ENCODE assay signal across 10 mouse cellular contexts in the genomic region with DNA sequence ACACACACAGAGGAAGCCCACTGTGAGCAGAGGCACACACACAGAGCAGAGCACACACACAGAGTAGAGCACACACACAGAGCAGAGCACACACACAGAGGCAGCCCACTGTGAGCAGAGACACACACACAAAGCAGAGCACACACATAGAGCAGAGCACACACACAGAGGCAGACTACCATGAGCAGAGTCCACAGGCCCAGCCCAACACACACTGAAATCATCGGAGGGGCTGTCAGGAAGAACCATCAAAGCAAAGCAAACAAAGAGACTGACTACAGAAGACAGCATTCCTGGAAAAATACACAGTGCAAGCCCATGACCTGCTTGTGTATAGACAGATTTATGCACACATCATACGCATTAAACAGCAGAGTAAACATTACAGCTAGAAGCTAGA. TPM values are rescaled to one million over a fixed set of nuclear protein-coding genes. Genes with fewer than 3 reads are reported as not detected.
A peak's percentile ranks its signal among the peaks of the same experiment; 100 is the strongest.
DNase-seq lines count a peak whose midpoint lies in the region; ATAC-seq and TF ChIP-seq lines count a peak whose summit lies in the region.
"Had no signal": no experiment of that assay in that cellular context is flagged by ENCODE, and none has a peak within 500 bp of the region (broad histone marks: within the 10 kb centered on the region; RNA-seq: fewer than 3 reads in every experiment).

No protein-coding gene starts in this region.

- intact Hi-C loops in heart, adult 2 months (cut with DNase I), result no loop called here

- H3K36me3 ChIP-seq in heart, embryonic 10.5 days, result peaks cover 16% of the 10 kb centered on the region
- no peaks in the 10 kb centered on the region for H3K36me3 ChIP-seq in heart, adult 2 months (ENCODE audit: control insufficient read depth, insufficient read depth, low read length)
- peaks cover 6% of the 10 kb centered on the region for H3K36me3 ChIP-seq in midbrain, embryonic 10.5 days
- H3K36me3 ChIP-seq in midbrain, postnatal 0 days (ENCODE audit: insufficient read depth, low read length), result no peaks in the 10 kb centered on the region
- no peaks in the 10 kb centered on the region for H3K36me3 ChIP-seq in liver, embryonic 14.5 days (replicated peaks; ENCODE audit: control insufficient read depth, insufficient read depth, low read depth)

- H3K4me1 ChIP-seq in heart, embryonic 10.5 days, result peaks cover 39% of the 10 kb centered on the region
- H3K4me1 ChIP-seq in heart, adult 2 months (ENCODE audit: control insufficient read depth, insufficient read depth, low read length), result peaks cover 7% of the 10 kb centered on the region
- peaks cover 12% of the 10 kb centered on the region; the same call in 1 of the 2 replicates for H3K4me1 ChIP-seq in midbrain, embryonic 10.5 days
- H3K4me1 ChIP-seq in midbrain, postnatal 0 days (ENCODE audit: insufficient read depth, low read length), result no peaks in the 10 kb centered on the region
- peaks cover 0 to 10% of the 10 kb centered on the region in 2 experiments; a peak in 2 of 4 replicates for H3K4me1 ChIP-seq in liver, embryonic 14.5 days (replicated peaks; ENCODE audit: control insufficient read depth in 2 of 2, insufficient read depth in 2 of 2, low read length in 1 of 2)

- no peak overlapping the region for H3K9ac ChIP-seq in heart, adult 2 months (ENCODE audit: low read depth, low read length)
- H3K9ac ChIP-seq in midbrain, postnatal 0 days (replicated peaks; ENCODE audit: low read length, poor library complexity, severe bottlenecking), result no peak overlapping the region
- H3K9ac ChIP-seq in liver, embryonic 14.5 days (replicated peaks), result no peak overlapping the region

- TF ChIP-seq CTCF in heart, adult 2 months (IDR thresholded peaks at IDR 0.05), result no peak
- TF ChIP-seq CTCF in midbrain, postnatal 0 days (IDR thresholded peaks at IDR 0.05), result no peak
- no peak for TF ChIP-seq CTCF in liver, embryonic 14.5 days (IDR thresholded peaks at IDR 0.05; ENCODE audit: low read depth)

- no peaks in the 10 kb centered on the region for H3K9me3 ChIP-seq in heart, embryonic 10.5 days
- H3K9me3 ChIP-seq in midbrain, embryonic 10.5 days (replicated peaks), result no peaks in the 10 kb centered on the region
- no peaks in the 10 kb centered on the region for H3K9me3 ChIP-seq in midbrain, postnatal 0 days (ENCODE audit: low read length)
- no peaks in the 10 kb centered on the region for H3K9me3 ChIP-seq in liver, embryonic 14.5 days (ENCODE audit: control insufficient read depth, low read length)

- no peak overlapping the region for H3K4me3 ChIP-seq in heart, embryonic 10.5 days
- H3K4me3 ChIP-seq in heart, adult 2 months, result no peak overlapping the region
- no peak overlapping the region for H3K4me3 ChIP-seq in midbrain, embryonic 10.5 days
- no peak overlapping the region for H3K4me3 ChIP-seq in midbrain, postnatal 0 days (ENCODE audit: low read depth, low read length)
- no peak overlapping the region for H3K4me3 ChIP-seq in liver, embryonic 14.5 days (ENCODE audit: insufficient read depth in 1 of 2, low read depth in 2 of 2, low read length in 2 of 2)
- H3K4me3 ChIP-seq: left cerebral cortex, adult 2 months had no signal

- WGBS in heart, embryonic 10.5 days, result 64% methylated on average over 2 of the region's 2 CpGs
- WGBS in heart, adult 2 months, result 51% methylated on average over 2 of the region's 2 CpGs
- 71% methylated on average over 2 of the region's 2 CpGs for WGBS in midbrain, embryonic 10.5 days
- 58% methylated on average over 2 of the region's 2 CpGs for WGBS in midbrain, postnatal 0 days
- 49% methylated on average over 2 of the region's 2 CpGs for WGBS in liver, embryonic 14.5 days (ENCODE audit: insufficient replicate concordance)

- no peak for TF ChIP-seq EP300 in heart, adult 2 months (IDR thresholded peaks at IDR 0.05; ENCODE audit: insufficient read depth, low read depth, low read length)
- TF ChIP-seq EP300 in liver, embryonic 14.5 days (IDR thresholded peaks at IDR 0.05; ENCODE audit: low read depth), result no peak

- H3K4me2 ChIP-seq in midbrain, postnatal 0 days (ENCODE audit: low read depth, low read length, poor library complexity, severe bottlenecking), result no peak overlapping the region
- no peak overlapping the region for H3K4me2 ChIP-seq in liver, embryonic 14.5 days (ENCODE audit: low read depth)

- H3K27ac ChIP-seq in heart, embryonic 10.5 days, result peak overlapping the region; percentile 43
- no peak overlapping the region for H3K27ac ChIP-seq in heart, adult 2 months
- peak overlapping the region; percentile 46; the same call in 1 of the 2 replicates for H3K27ac ChIP-seq in midbrain, embryonic 10.5 days (replicated peaks)
- no peak overlapping the region for H3K27ac ChIP-seq in midbrain, postnatal 0 days (ENCODE audit: low read depth, low read length)
- peak overlapping the region; percentile 8 for H3K27ac ChIP-seq in liver, embryonic 14.5 days
- H3K27ac ChIP-seq: left cerebral cortex, adult 2 months had no signal

- TF ChIP-seq POLR2A in heart, adult 2 months (IDR thresholded peaks at IDR 0.05; ENCODE audit: insufficient read depth, low read depth, low read length), result no peak

- 0 out of 2 replicates have a peak, but pooled peaks cover 5% of the 10 kb centered on the region for H3K27me3 ChIP-seq in heart, embryonic 10.5 days (ENCODE audit: insufficient read depth, poor library complexity, severe bottlenecking)
- no peaks in the 10 kb centered on the region for H3K27me3 ChIP-seq in heart, adult 2 months (ENCODE audit: control insufficient read depth, insufficient read depth, low read length)
- peaks cover 16% of the 10 kb centered on the region for H3K27me3 ChIP-seq in midbrain, embryonic 10.5 days (ENCODE audit: low read depth, poor library complexity, severe bottlenecking)
- H3K27me3 ChIP-seq in midbrain, postnatal 0 days (ENCODE audit: insufficient read depth, low read length), result no peaks in the 10 kb centered on the region
- no peaks in the 10 kb centered on the region for H3K27me3 ChIP-seq in liver, embryonic 14.5 days (ENCODE audit: control insufficient read depth, insufficient read depth, low read length)

- DNase-seq in heart, embryonic 10.5 days (ENCODE audit: low spot score), result no peak
- no peak for DNase-seq in heart, adult 2 months
- no peak for DNase-seq in midbrain, embryonic 10.5 days (ENCODE audit: low spot score)
- DNase-seq in midbrain, postnatal 0 days (ENCODE audit: low spot score), result no peak
- no peak for DNase-seq in liver, embryonic 14.5 days (ENCODE audit: low read depth in 3 of 3, low spot score in 3 of 3)
- no peak for DNase-seq in layer of hippocampus, adult 9-11 months
- no peak for DNase-seq in B cell, adult 2 months
- no peak for DNase-seq in right cerebral cortex, postnatal 25 days
- DNase-seq: cerebellum, adult 11-12 months had no signal

- ATAC-seq in midbrain, postnatal 0 days (ENCODE audit: low FRiP score), result no peak
- peak; percentile 43; the same call in 1 of the 2 replicates for ATAC-seq in liver, embryonic 14.5 days (ENCODE audit: insufficient read depth)

- no peaks in the 10 kb centered on the region for H3K79me2 ChIP-seq in heart, adult 2 months (replicated peaks; ENCODE audit: control insufficient read depth, insufficient read depth, low read length)

RNA-seq across cellular contexts. Expression of a gene that starts 7.4 kb away (rescaled TPM):
- 2.0 and 3.1 TPM in 2 replicates for polyA plus RNA-seq in heart, embryonic 10.5 days (2016; fragmentation: Nextera tagmentation; extraction: Ambion mirVana)
- total RNA-seq in heart, adult 2 months (2021), result 1 to 10 TPM; 1.5 to 2.7 TPM
- polyA plus RNA-seq in heart, adult 2 months (2012; rRNA removed), result 1.9 and 2.0 TPM in 2 replicates
- 0.79 and 1.3 TPM in 2 replicates for polyA plus RNA-seq in midbrain, embryonic 10.5 days (2016; fragmentation: Nextera tagmentation; extraction: Ambion mirVana)
- 0.19 and 2.7 TPM in 2 replicates for total RNA-seq in midbrain, postnatal 0 days (2014; rRNA removed)
- 2.6 and 2.9 TPM in 2 replicates for polyA plus RNA-seq in midbrain, postnatal 0 days (2015; fragmentation: Nextera tagmentation; extraction: Ambion mirVana)
- polyA plus RNA-seq in liver, embryonic 14.5 days (2012; rRNA removed), result 0.46 and 0.53 TPM in 2 replicates
- polyA plus RNA-seq in liver, embryonic 14.5 days (2014; fragmentation: Nextera tagmentation; extraction: Ambion mirVana), result 0.77 and 0.93 TPM in 2 replicates

RNA-seq across cellular contexts. Expression of a gene that starts 8.3 kb away (rescaled TPM):
- 26.3 and 39.5 TPM in 2 replicates for polyA plus RNA-seq in heart, embryonic 10.5 days (2016; fragmentation: Nextera tagmentation; extraction: Ambion mirVana)
- 10 to 100 TPM in 1 of 2 experiments, 1 to 10 TPM in 1; 9.5 to 11.9 TPM for total RNA-seq in heart, adult 2 months (2021)
- 15.2 and 19.7 TPM in 2 replicates for polyA plus RNA-seq in heart, adult 2 months (2012; rRNA removed)
- polyA plus RNA-seq in midbrain, embryonic 10.5 days (2016; fragmentation: Nextera tagmentation; extraction: Ambion mirVana), result 22.1 and 25.0 TPM in 2 replicates
- total RNA-seq in midbrain, postnatal 0 days (2014; rRNA removed), result 8.5 and 12.3 TPM in 2 replicates
- 9.1 and 10.6 TPM in 2 replicates for polyA plus RNA-seq in midbrain, postnatal 0 days (2015; fragmentation: Nextera tagmentation; extraction: Ambion mirVana)
- 11.9 and 14.8 TPM in 2 replicates for polyA plus RNA-seq in liver, embryonic 14.5 days (2012; rRNA removed)
- polyA plus RNA-seq in liver, embryonic 14.5 days (2014; fragmentation: Nextera tagmentation; extraction: Ambion mirVana), result 11.0 and 12.0 TPM in 2 replicates

RNA-seq across cellular contexts. Expression of a gene that starts 46.7 kb away (rescaled TPM):
- polyA plus RNA-seq in heart, embryonic 10.5 days (2016; fragmentation: Nextera tagmentation; extraction: Ambion mirVana), result 194 and 200 TPM in 2 replicates
- total RNA-seq in heart, adult 2 months (2021), result 100 to 1,000 TPM; 100 to 118 TPM
- polyA plus RNA-seq in heart, adult 2 months (2012; rRNA removed), result 37.9 and 61.4 TPM in 2 replicates
- 244 and 256 TPM in 2 replicates for polyA plus RNA-seq in midbrain, embryonic 10.5 days (2016; fragmentation: Nextera tagmentation; extraction: Ambion mirVana)
- 119 and 162 TPM in 2 replicates for total RNA-seq in midbrain, postnatal 0 days (2014; rRNA removed)
- polyA plus RNA-seq in midbrain, postnatal 0 days (2015; fragmentation: Nextera tagmentation; extraction: Ambion mirVana), result 81.6 and 94.8 TPM in 2 replicates
- polyA plus RNA-seq in liver, embryonic 14.5 days (2012; rRNA removed), result 39.2 and 62.6 TPM in 2 replicates
- 77.9 and 84.2 TPM in 2 replicates for polyA plus RNA-seq in liver, embryonic 14.5 days (2014; fragmentation: Nextera tagmentation; extraction: Ambion mirVana)

RNA-seq across cellular contexts. Expression of a gene that starts 52.1 kb away (rescaled TPM):
- 37.7 and 39.0 TPM in 2 replicates for polyA plus RNA-seq in heart, embryonic 10.5 days (2016; fragmentation: Nextera tagmentation; extraction: Ambion mirVana)
- 10 to 100 TPM; 41.6 to 53.8 TPM for total RNA-seq in heart, adult 2 months (2021)
- polyA plus RNA-seq in heart, adult 2 months (2012; rRNA removed), result 36.3 and 36.7 TPM in 2 replicates
- 45.0 and 48.9 TPM in 2 replicates for polyA plus RNA-seq in midbrain, embryonic 10.5 days (2016; fragmentation: Nextera tagmentation; extraction: Ambion mirVana)
- total RNA-seq in midbrain, postnatal 0 days (2014; rRNA removed), result 18.0 and 21.2 TPM in 2 replicates
- 16.9 and 17.4 TPM in 2 replicates for polyA plus RNA-seq in midbrain, postnatal 0 days (2015; fragmentation: Nextera tagmentation; extraction: Ambion mirVana)
- 4.3 and 5.6 TPM in 2 replicates for polyA plus RNA-seq in liver, embryonic 14.5 days (2012; rRNA removed)
- 8.2 and 9.0 TPM in 2 replicates for polyA plus RNA-seq in liver, embryonic 14.5 days (2014; fragmentation: Nextera tagmentation; extraction: Ambion mirVana)

RNA-seq across cellular contexts. Expression of a gene that starts 59.4 kb away (rescaled TPM):
- 47.5 and 47.7 TPM in 2 replicates for polyA plus RNA-seq in heart, embryonic 10.5 days (2016; fragmentation: Nextera tagmentation; extraction: Ambion mirVana)
- total RNA-seq in heart, adult 2 months (2021), result 10 to 100 TPM; 17.0 to 18.9 TPM
- 33.1 and 33.8 TPM in 2 replicates for polyA plus RNA-seq in heart, adult 2 months (2012; rRNA removed)
- polyA plus RNA-seq in midbrain, embryonic 10.5 days (2016; fragmentation: Nextera tagmentation; extraction: Ambion mirVana), result 48.6 and 49.1 TPM in 2 replicates
- 27.0 and 28.6 TPM in 2 replicates for total RNA-seq in midbrain, postnatal 0 days (2014; rRNA removed)
- 47.7 and 49.3 TPM in 2 replicates for polyA plus RNA-seq in midbrain, postnatal 0 days (2015; fragmentation: Nextera tagmentation; extraction: Ambion mirVana)
- polyA plus RNA-seq in liver, embryonic 14.5 days (2012; rRNA removed), result 20.1 and 20.3 TPM in 2 replicates
- polyA plus RNA-seq in liver, embryonic 14.5 days (2014; fragmentation: Nextera tagmentation; extraction: Ambion mirVana), result 24.4 and 25.9 TPM in 2 replicates

Comparison
In these comparisons a context has a peak if more than half of its experiments do, and no peak if none do; other contexts are left out.
1. H3K27ac ChIP-seq: peak in heart, embryonic 10.5 days (single experiment), midbrain, embryonic 10.5 days (single experiment) and liver, embryonic 14.5 days (single experiment); none in heart, adult 2 months (single experiment) and midbrain, postnatal 0 days (single experiment).